ENCODE assay signal across 18 mouse cellular contexts in the genomic region with DNA sequence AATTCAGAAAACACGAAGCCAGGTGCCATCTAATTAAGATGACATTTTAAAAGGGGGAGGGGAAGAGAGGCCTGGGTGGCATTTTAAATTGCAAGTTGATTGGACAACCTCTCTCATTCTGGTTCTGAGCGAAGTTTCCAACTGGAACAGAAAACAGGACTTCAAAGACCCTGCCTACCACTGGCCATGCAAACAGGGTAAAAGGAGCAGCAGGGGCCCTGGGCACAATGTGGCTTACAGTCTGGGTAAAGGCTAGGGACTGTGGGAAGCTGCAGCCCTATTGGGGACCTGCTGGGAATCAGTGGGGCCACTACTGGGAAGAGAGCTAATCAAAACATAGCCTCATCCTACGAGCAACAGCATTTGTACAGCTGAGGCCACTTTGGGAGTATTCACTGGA.
DNase-seq lines count a peak whose midpoint lies in the region; ATAC-seq and TF ChIP-seq lines count a peak whose summit lies in the region.
"Had no signal": no experiment of that assay in that cellular context is flagged by ENCODE, and none has a peak within 500 bp of the region (broad histone marks: within the 10 kb centered on the region; RNA-seq: fewer than 3 reads in every experiment).

No protein-coding gene starts in this region.

- H3K27me3 ChIP-seq in heart, embryonic 10.5 days (ENCODE audit: insufficient read depth, poor library complexity, severe bottlenecking), result no peaks in the 10 kb centered on the region
- no peaks in the 10 kb centered on the region; the same call in 1 of the 2 replicates for H3K27me3 ChIP-seq in midbrain, embryonic 10.5 days (ENCODE audit: low read depth, poor library complexity, severe bottlenecking)
- no peaks in the 10 kb centered on the region for H3K27me3 ChIP-seq in midbrain, postnatal 0 days (ENCODE audit: insufficient read depth, low read length)
- 0 out of 2 replicates have a peak, but pooled peaks cover 3% of the 10 kb centered on the region for H3K27me3 ChIP-seq in forebrain, embryonic 12.5 days
- no peaks in the 10 kb centered on the region for H3K27me3 ChIP-seq in midbrain, embryonic 16.5 days (ENCODE audit: control insufficient read depth, insufficient read depth, low read depth, low read length)

- ATAC-seq in midbrain, postnatal 0 days (ENCODE audit: low FRiP score), result no peak
- peak; percentile 34; the same call in 1 of the 2 replicates for ATAC-seq in forebrain, embryonic 12.5 days (ENCODE audit: low FRiP score)
- ATAC-seq in midbrain, embryonic 16.5 days, result no peak
- ATAC-seq in CD4-positive, CD25-positive, alpha-beta regulatory T cell, adult 4 months, result no peak
- ATAC-seq: intestine, postnatal 0 days had no signal

- H3K9me3 ChIP-seq in heart, embryonic 10.5 days, result no peaks in the 10 kb centered on the region
- H3K9me3 ChIP-seq in midbrain, embryonic 10.5 days (replicated peaks), result peaks cover 6% of the 10 kb centered on the region; the same call in 1 of the 2 replicates
- no peaks in the 10 kb centered on the region for H3K9me3 ChIP-seq in midbrain, postnatal 0 days (ENCODE audit: low read length)
- H3K9me3 ChIP-seq in forebrain, embryonic 12.5 days, result no peaks in the 10 kb centered on the region
- H3K9me3 ChIP-seq in midbrain, embryonic 16.5 days (replicated peaks; ENCODE audit: control insufficient read depth, low read length, poor library complexity, severe bottlenecking), result no peaks in the 10 kb centered on the region

- DNase-seq in heart, embryonic 10.5 days (ENCODE audit: low spot score), result no peak
- DNase-seq in heart, adult 9 months (ENCODE audit: low spot score in 2 of 2), result no peak
- DNase-seq in midbrain, embryonic 10.5 days (ENCODE audit: low spot score), result no peak
- DNase-seq in midbrain, postnatal 0 days (ENCODE audit: low spot score), result no peak
- DNase-seq: adrenal gland, postnatal 36 days; gastrocnemius, postnatal 25 days; heart, adult 18-20 months; heart, postnatal 4 days; kidney, postnatal 25 days; lung, embryonic 14.5 days; spleen, adult 18-20 months; thymus, postnatal 14 days had no signal

- H3K9ac ChIP-seq in midbrain, postnatal 0 days (replicated peaks; ENCODE audit: low read length, poor library complexity, severe bottlenecking), result no peak overlapping the region
- H3K9ac ChIP-seq in forebrain, embryonic 12.5 days, result no peak overlapping the region
- no peak overlapping the region for H3K9ac ChIP-seq in midbrain, embryonic 16.5 days (ENCODE audit: low read depth, low read length)
- H3K9ac ChIP-seq: liver, embryonic 14.5 days; lung, embryonic 14.5 days had no signal

- 0 out of 2 replicates have a peak, but pooled peaks cover 3% of the 10 kb centered on the region for H3K36me3 ChIP-seq in heart, embryonic 10.5 days
- H3K36me3 ChIP-seq in midbrain, embryonic 10.5 days, result peaks cover 13% of the 10 kb centered on the region; the same call in 1 of the 2 replicates
- peaks cover 6% of the 10 kb centered on the region; the same call in 1 of the 2 replicates for H3K36me3 ChIP-seq in midbrain, postnatal 0 days (ENCODE audit: insufficient read depth, low read length)
- peaks cover 23% of the 10 kb centered on the region for H3K36me3 ChIP-seq in forebrain, embryonic 12.5 days (replicated peaks)
- 0 out of 2 replicates have a peak, but pooled peaks cover 5% of the 10 kb centered on the region for H3K36me3 ChIP-seq in midbrain, embryonic 16.5 days (ENCODE audit: control insufficient read depth, insufficient read depth, low read length)

- no peak overlapping the region for H3K4me2 ChIP-seq in midbrain, postnatal 0 days (ENCODE audit: low read depth, low read length, poor library complexity, severe bottlenecking)
- H3K4me2 ChIP-seq in forebrain, embryonic 12.5 days, result no peak overlapping the region
- no peak overlapping the region for H3K4me2 ChIP-seq in midbrain, embryonic 16.5 days (ENCODE audit: low read length)
- H3K4me2 ChIP-seq: lung, embryonic 14.5 days had no signal

- H3K4me3 ChIP-seq in heart, embryonic 10.5 days, result no peak overlapping the region
- H3K4me3 ChIP-seq in midbrain, embryonic 10.5 days, result no peak overlapping the region
- no peak overlapping the region for H3K4me3 ChIP-seq in midbrain, postnatal 0 days (ENCODE audit: low read depth, low read length)
- H3K4me3 ChIP-seq in forebrain, embryonic 12.5 days (replicated peaks), result no peak overlapping the region
- H3K4me3 ChIP-seq in midbrain, embryonic 16.5 days (ENCODE audit: low read depth, low read length), result no peak overlapping the region
- H3K4me3 ChIP-seq: megakaryocyte, embryonic 14.5 days had no signal

- peaks cover 13% of the 10 kb centered on the region for H3K4me1 ChIP-seq in heart, embryonic 10.5 days
- H3K4me1 ChIP-seq in midbrain, embryonic 10.5 days, result peaks cover 38% of the 10 kb centered on the region
- peaks cover 4% of the 10 kb centered on the region for H3K4me1 ChIP-seq in midbrain, postnatal 0 days (ENCODE audit: insufficient read depth, low read length)
- peaks cover 53% of the 10 kb centered on the region for H3K4me1 ChIP-seq in forebrain, embryonic 12.5 days
- H3K4me1 ChIP-seq in midbrain, embryonic 16.5 days (ENCODE audit: control insufficient read depth, insufficient read depth, low read length), result peaks cover 14% of the 10 kb centered on the region

- WGBS in heart, embryonic 10.5 days, result 47% methylated on average over 3 of the region's 3 CpGs
- WGBS in midbrain, embryonic 10.5 days, result 26% methylated on average over 3 of the region's 3 CpGs
- 14% methylated on average over 3 of the region's 3 CpGs for WGBS in midbrain, postnatal 0 days
- WGBS in forebrain, embryonic 12.5 days, result 11% methylated on average over 3 of the region's 3 CpGs
- 25% methylated on average over 3 of the region's 3 CpGs for WGBS in midbrain, embryonic 16.5 days

- no peak for TF ChIP-seq CTCF in midbrain, postnatal 0 days (IDR thresholded peaks at IDR 0.05)

- peak overlapping the region; percentile 47; the same call in 1 of the 2 replicates for H3K27ac ChIP-seq in heart, embryonic 10.5 days
- peak overlapping the region; percentile 57 for H3K27ac ChIP-seq in midbrain, embryonic 10.5 days (replicated peaks)
- H3K27ac ChIP-seq in midbrain, postnatal 0 days (ENCODE audit: low read depth, low read length), result no peak overlapping the region
- peak overlapping the region; percentile 73 for H3K27ac ChIP-seq in forebrain, embryonic 12.5 days
- H3K27ac ChIP-seq in midbrain, embryonic 16.5 days (ENCODE audit: low read length), result peak overlapping the region; percentile 63
- H3K27ac ChIP-seq: liver, embryonic 14.5 days had no signal
